Mouse (Mus musculus) embryo, embryonic 11.5 days (tissue): Measurements from ENCODE around the gene Adra1b.
A peak's percentile ranks its signal among the peaks of the same experiment; 100 is the strongest.

ENCODE experiments used
- DNase-seq: peaks from one replicate; pipeline ENCODE4 v3.0.0-alpha.2; 2012; ENCODE audit warnings: low read depth, low spot score

The Adra1b gene

GRCm38 (mm10) chr11:43895323-43895722 lies 5.7 kb downstream of the Adra1b start:
- DNase-seq = no peak

- no peak for DNase-seq
Measured at GRCm38 (mm10) chr11:43892546-43892945, 8.5 kb downstream of the Adra1b start.

- no peak for DNase-seq
Measured at GRCm38 (mm10) chr11:43891457-43891856, 9.6 kb downstream of the Adra1b start.

- no peak for DNase-seq
Measured at GRCm38 (mm10) chr11:43889208-43889915, 11.6 kb downstream of the Adra1b start.

GRCm38 (mm10) chr11:43888736-43889135 lies 12.3 kb downstream of the Adra1b start:
- no peak for DNase-seq

GRCm38 (mm10) chr11:43887597-43887996 lies 13.4 kb downstream of the Adra1b start:
- DNase-seq = no peak

GRCm38 (mm10) chr11:43884521-43884920 lies 16.5 kb downstream of the Adra1b start:
- no peak for DNase-seq

GRCm38 (mm10) chr11:43883641-43884181 lies 17.3 kb downstream of the Adra1b start:
- no peak for DNase-seq

- DNase-seq = no peak
Measured at GRCm38 (mm10) chr11:43877211-43877610, 23.8 kb downstream of the Adra1b start.

- DNase-seq = no peak
Measured at GRCm38 (mm10) chr11:43867721-43868281, 33.2 kb downstream of the Adra1b start.

GRCm38 (mm10) chr11:43865298-43866165 lies 35.5 kb downstream of the Adra1b start:
- no peak for DNase-seq

- no peak for DNase-seq
Measured at GRCm38 (mm10) chr11:43853046-43853445, 48.0 kb downstream of the Adra1b start.

- no peak for DNase-seq
Measured at GRCm38 (mm10) chr11:43848056-43848455, 53.0 kb downstream of the Adra1b start.

- no peak for DNase-seq
Measured at GRCm38 (mm10) chr11:43841596-43841995, 59.4 kb downstream of the Adra1b start.

- no peak for DNase-seq
Measured at GRCm38 (mm10) chr11:43840491-43840890, 60.5 kb downstream of the Adra1b start.

- DNase-seq = peak; percentile 65
Measured at GRCm38 (mm10) chr11:43835880-43836740, 64.9 kb downstream of the Adra1b start.

GRCm38 (mm10) chr11:43835456-43835855 lies 65.6 kb downstream of the Adra1b start:
- DNase-seq = no peak

- DNase-seq = no peak
Measured at GRCm38 (mm10) chr11:43834531-43834930, 66.5 kb downstream of the Adra1b start.

GRCm38 (mm10) chr11:43831530-43831929 lies 69.5 kb downstream of the Adra1b start:
- no peak for DNase-seq

- no peak for DNase-seq
Measured at GRCm38 (mm10) chr11:43826769-43827168, 74.2 kb downstream of the Adra1b start.

- no peak for DNase-seq
Measured at GRCm38 (mm10) chr11:43823349-43823748, 77.7 kb downstream of the Adra1b start.
